Mouse (Mus musculus) cortical plate, adult 2 months (tissue): ENCODE data around the gene Pfkl. TPM values are rescaled to one million over a fixed set of nuclear protein-coding genes. Genes with fewer than 3 reads are reported as not detected.

ENCODE experiments used
- H3K27ac ChIP-seq: fragments of 200-500 bp; 2 replicates; pipeline ENCODE4 v1.5.1; 2012; ENCODE audit warnings: low read length, control low read depth, inconsistent platforms; ENCODE audit not compliant: insufficient read depth
- H3K4me1 ChIP-seq: fragments of 200-500 bp; 2 replicates; pipeline ENCODE4 v1.6.1; 2011; ENCODE audit warnings: low read length; ENCODE audit not compliant: control insufficient read depth, insufficient read depth
- H3K4me3 ChIP-seq: fragments of 200-500 bp; 2 replicates; pipeline ENCODE4 v1.5.1; 2011; ENCODE audit warnings: mild to moderate bottlenecking, low read length, control low read depth; ENCODE audit not compliant: insufficient read depth
- CTCF ChIP-seq: fragments of 200-500 bp; IDR thresholded peaks from 2 replicates; pipeline ENCODE4 v1.5.1; 2011; ENCODE audit warnings: mild to moderate bottlenecking, control low read depth, low read length; ENCODE audit not compliant: insufficient read depth; ENCODE audit errors: extremely low read depth
- POLR2A ChIP-seq: fragments of 200-500 bp; IDR thresholded peaks from 2 replicates; pipeline ENCODE4 v1.6.1; 2011; ENCODE audit warnings: mild to moderate bottlenecking, low read length, control low read depth; ENCODE audit not compliant: insufficient read depth; ENCODE audit errors: extremely low read depth
- polyA plus RNA-seq: library from polyadenylated mRNA; depleted of rRNA; stranded (reverse); fragments of >200 nt; gene quantifications from 2 replicates; pipeline ENCODE4 v1.2.3, GENCODE M21; 2012; rRNA removed

Gene Pfkl
- polyA plus RNA-seq = 158 and 186 TPM in 2 replicates

GRCm38 (mm10) chr10:78009945-78010293 lies at the start of gene Pfkl:
Gene Pfkl, minus strand, starts transcription at chr10:78010083.
- H3K4me1 ChIP-seq = peaks cover 14% of the 10 kb centered on the region
- H3K27ac ChIP-seq = peak within 1 kb of the TSS; percentile 98
- TF ChIP-seq CTCF (no peak), POLR2A (no peak)
- peak within 1 kb of the TSS; percentile 86 for H3K4me3 ChIP-seq

DNA sequence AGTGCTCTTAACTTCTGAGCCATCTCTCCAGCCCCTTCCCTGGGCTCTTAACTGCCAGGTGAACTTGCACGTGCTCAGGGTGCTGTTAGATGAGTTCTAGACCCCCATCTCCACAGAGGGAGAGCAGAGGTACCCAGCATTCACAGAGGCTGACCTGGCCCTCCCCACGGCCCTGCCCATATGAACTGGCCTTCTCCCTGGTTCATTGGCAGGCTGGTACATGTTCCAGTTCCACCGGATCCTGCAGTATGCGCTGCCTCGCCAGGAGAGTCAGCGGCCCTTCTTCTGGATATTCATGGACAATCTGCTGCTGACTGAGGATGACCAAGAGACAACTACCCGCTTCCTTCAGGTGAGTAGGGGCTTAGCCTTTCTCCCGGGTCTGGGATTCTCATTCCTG lies 47.2 kb upstream of the Pfkl start:
- TF ChIP-seq CTCF (no peak), POLR2A (no peak)
- Histone ChIP-seq H3K4me1 (no peaks in the 10 kb centered on the region), H3K4me3 (no peak overlapping the region), H3K27ac (no peak overlapping the region)

- Histone ChIP-seq H3K27ac (no peak overlapping the region), H3K4me3 (no peak overlapping the region), H3K4me1 (no peaks in the 10 kb centered on the region)
- no peak for TF ChIP-seq POLR2A
- no peak for TF ChIP-seq CTCF
Measured at GRCm38 (mm10) chr10:78054633-78055565, 45.0 kb upstream of the Pfkl start.

DNA sequence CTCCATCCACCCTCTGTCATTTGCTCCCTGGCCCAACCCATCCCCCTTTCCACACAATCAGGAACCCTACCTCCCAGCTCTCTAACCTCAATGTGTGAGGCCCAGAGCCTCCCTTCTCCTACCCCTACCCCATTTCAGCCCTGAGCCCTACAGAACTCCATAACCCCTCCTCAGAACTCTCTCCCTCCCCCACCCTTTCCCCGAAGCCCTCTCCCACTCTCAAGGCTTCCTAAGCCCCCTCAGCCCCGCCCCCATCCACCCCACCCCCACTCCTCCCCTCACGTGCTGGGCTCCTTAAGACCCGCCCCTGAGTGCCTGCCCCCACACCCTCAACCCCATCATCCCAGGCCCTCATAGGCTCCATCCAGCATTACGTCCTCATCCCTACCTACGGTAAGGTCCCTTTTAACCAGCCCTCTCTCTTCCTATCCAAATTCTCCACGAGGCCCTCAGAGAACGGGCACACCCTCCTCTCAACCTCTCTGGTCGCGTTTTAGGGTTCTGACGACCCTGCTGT lies 39.7 kb upstream of the Pfkl start:
- TF ChIP-seq CTCF (no peak), POLR2A (no peak)
- Histone ChIP-seq H3K27ac (no peak overlapping the region), H3K4me3 (no peak overlapping the region), H3K4me1 (no peaks in the 10 kb centered on the region)

DNA sequence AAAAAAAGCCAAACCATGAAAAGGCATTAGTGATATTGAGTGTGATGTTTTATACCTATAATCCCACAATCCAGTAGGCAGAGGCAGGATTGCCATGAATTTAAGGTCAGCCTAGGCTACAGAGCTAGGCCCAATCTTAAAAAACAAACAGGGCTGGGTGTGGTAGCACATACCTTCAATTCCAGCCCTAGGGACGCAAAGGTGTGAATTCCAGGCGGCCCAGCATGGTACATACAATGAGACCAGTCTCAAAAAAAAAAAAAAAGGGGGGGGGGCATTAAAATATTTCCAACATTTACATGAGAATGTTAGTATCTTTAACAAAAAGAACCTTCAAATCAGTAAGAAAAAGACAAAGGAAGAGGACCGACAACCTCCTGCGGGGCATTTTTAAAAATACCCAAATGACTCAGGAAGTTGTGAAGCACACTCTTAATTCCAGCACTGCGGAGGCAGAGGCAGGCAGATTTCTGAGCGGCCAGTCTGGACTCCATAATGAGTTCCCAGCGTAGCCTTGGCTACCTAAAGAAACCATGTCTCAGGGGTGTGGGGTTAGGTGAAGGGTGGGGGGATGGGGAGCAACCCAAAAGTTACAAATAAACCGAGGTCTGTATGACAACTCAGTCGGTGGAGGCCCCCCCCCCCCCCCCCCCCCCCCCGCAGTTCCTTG lies 38.3 kb upstream of the Pfkl start:
- TF ChIP-seq CTCF (no peak), POLR2A (no peak)
- H3K27ac ChIP-seq = no peak overlapping the region
- no peaks in the 10 kb centered on the region for H3K4me1 ChIP-seq
- no peak overlapping the region for H3K4me3 ChIP-seq

GRCm38 (mm10) chr10:78046388-78046787 lies 36.5 kb upstream of the Pfkl start:
- TF ChIP-seq POLR2A (no peak), CTCF (no peak)
- Histone ChIP-seq H3K27ac (no peak overlapping the region), H3K4me3 (no peak overlapping the region), H3K4me1 (no peaks in the 10 kb centered on the region)

- Histone ChIP-seq H3K27ac (no peak overlapping the region), H3K4me1 (no peaks in the 10 kb centered on the region), H3K4me3 (no peak overlapping the region)
- TF ChIP-seq CTCF (no peak), POLR2A (no peak)
Measured at GRCm38 (mm10) chr10:78044531-78044930, 34.6 kb upstream of the Pfkl start.

DNA sequence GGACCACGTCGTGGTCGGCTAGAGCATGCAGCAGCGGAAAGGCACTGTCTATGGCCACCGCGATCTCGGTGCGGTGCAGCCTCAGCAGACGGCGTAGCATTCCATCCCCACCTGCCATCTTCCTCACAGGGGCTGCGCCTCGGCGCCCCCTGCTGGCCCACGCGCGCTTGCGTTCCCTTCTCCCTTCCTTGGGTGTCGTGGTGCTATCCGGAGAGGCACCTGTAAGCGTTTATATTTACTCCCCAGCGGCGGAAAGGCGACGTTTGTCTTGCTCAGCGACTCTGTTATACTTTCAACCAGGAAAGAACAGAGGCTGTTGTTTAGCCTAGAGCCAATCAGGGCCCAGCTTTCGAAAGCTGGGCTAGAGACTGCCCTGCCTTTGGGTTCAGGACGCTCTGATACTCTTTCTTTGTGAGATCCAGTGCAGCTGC lies 33.5 kb upstream of the Pfkl start, which contains the start of gene Aire:
TSS of gene Aire (minus strand) at position 205 of the 431 bp plus-strand sequence.
- TF ChIP-seq CTCF = peak; percentile 56
- TF ChIP-seq POLR2A = no peak
- Histone ChIP-seq H3K27ac (no peak within 1 kb of the TSS), H3K4me1 (no peaks in the 10 kb centered on the region), H3K4me3 (no peak within 1 kb of the TSS)

DNA sequence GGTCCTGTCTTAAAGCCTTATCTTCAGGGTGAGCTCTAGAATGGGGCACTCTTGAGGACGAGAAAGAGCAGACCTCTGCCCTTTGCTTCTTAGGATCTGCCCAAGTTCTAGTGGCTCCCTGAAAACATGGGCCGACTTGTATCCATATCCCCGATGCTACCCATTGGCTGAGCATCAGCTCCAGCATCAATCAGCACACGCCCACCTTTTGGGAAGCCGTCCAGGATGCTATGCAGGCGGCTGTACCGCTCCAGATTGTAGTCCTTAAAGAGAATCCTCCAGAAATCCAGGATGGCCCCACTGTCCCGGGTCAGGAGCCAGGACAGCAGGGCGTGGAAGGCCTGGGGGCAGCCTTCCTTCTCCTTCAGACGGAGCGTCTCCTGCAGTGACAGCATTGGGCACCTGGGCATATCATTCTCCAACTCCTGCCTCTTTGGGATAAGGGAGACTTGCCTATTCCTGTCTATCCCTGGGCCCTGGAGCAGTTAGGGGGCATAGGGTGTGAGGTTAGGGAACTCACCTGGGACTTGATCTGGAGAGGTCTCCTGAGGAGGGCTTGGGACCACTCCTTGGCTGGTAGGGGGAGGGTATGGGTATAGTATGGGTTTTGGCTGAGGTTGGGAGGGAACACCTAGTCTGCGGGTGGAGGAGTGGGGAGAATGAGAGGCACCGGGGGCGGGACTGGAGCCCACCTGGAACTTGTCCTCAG lies 33.0 kb upstream of the Pfkl start:
- TF ChIP-seq POLR2A (no peak), CTCF (no peak)
- Histone ChIP-seq H3K4me3 (no peak overlapping the region), H3K27ac (no peak overlapping the region), H3K4me1 (no peaks in the 10 kb centered on the region)
